Mouse (Mus musculus): ENCODE results near the gene Mpp2.

Mpp2 gene

DNA sequence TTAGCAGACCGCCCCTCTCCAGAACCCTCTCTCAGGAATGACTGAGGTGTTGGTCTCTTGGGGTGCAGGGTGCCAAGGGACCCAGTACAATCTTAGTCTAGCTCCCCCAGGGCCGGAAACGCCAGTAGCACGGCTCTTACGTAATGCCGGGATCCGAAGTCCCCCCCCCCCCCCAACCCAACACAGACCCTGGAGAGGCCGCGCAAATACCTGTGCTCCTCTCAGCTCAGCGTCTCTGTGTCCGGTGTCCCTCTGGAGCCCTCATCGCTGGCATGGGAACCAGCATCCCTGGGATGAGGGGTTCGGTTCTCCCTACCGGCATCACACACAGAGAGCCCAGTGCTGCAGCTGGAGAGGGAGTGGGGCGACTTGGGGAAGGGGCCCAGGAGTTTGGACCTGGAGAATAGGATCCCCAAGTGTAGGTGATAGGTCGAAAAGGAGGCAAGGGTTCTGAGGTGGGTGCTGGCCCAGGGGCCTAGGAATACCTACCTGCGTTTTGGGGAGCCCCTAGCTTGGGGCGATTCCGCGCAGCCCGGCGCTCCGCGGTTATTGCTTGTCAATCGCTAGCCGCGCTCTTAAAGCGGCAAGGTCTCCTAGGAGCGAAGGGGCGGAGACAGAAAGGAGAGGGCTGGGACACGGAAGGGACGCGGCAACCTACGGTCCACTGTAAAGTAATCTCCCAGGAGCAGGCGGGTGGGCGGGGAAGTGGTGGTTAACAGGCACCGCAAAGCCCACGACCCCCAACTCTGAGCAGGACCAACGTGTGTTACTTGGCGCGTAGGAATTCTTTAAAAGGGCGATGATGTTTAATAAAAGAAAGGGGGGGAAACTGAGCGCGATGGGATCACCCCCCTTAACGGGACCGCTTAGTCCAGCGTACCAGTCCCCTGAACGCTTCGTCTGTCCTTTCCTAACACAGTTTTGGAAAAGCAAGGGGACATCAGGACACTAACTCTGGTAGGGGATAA is at the start of gene Mpp2:
Gene Mpp2, minus strand, starts transcription at position 585 of the 968 bp plus-strand sequence.
- peak; percentile 79 for DNase-seq

DNA sequence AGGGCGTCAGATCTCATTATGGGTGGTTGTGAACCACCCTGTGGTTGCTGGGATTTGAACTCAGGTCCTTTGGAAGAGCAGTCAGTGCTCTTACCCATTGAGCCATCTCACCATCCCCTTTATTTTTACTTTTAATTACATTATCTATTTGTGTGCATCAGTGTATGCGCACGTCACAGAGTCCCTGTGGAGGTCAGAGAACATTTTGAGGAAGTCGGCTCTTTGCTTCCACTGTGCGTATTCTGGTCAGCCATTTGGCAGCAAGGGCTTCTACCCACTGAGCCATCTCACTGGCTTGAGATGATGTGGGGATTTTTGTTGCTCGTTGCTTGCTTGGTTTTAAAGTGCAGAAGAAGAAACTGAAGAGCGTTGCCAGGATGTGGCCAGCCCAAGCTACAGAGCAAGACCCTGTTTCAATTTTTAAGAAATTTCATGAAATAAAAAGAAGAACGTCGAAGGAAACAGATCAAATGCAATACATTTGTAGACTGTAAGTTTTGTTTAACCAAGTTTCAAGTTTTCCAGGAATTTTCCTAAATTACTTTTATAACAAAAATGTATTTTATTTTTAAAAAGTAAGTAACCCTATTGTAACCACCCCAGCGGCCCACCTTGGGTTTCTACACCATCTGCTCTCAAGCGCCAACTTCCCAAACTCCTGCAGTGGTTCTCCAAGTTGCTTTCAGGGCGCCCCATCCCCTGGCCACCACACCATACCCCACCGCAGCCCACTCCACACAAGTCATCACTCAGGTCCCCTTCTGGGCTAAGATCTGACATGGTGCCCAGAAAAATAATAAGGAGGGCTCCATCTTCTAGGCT is 49.5 kb upstream of the Mpp2 start:
- no peak for DNase-seq

DNA sequence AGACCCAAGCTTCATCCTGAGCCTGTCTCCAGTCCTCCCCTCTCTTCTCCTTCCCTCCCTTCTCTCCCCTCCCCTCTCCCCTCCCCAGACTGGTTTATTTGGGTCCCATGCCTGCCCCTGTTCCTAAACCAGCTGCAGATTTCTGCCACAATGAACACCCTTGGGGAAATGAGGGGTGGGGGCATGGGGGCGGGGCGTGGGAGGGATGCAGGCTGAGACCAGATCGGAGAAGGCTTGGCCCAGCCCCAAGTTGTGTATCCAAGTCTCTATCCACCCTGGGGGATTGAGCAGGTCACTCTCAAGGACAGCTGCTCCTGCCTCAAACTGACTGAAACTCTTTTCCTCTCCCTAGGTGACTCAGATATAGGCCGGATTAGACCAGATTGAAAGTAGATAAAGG is 46.2 kb upstream of the Mpp2 start:
- no peak for DNase-seq

DNA sequence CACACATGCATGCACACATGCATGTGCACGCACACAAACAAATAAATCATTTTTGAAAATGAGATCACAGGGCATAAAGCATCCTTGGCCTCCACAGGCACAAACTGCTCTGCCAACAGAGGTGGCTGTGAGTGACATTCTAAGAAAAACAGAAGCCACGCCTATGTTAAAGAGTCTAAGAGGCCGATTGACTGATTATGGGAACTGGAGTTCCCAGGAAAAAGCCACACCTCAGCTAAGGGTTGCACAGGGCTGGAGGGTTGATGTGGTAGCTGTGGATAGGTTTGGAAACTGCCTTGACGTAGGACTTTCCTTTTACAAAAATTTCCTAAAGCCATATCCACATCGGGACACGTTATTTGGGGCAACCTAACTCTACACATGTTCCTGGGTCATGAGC is 29.1 kb upstream of the Mpp2 start:
- DNase-seq: no peak

DNA sequence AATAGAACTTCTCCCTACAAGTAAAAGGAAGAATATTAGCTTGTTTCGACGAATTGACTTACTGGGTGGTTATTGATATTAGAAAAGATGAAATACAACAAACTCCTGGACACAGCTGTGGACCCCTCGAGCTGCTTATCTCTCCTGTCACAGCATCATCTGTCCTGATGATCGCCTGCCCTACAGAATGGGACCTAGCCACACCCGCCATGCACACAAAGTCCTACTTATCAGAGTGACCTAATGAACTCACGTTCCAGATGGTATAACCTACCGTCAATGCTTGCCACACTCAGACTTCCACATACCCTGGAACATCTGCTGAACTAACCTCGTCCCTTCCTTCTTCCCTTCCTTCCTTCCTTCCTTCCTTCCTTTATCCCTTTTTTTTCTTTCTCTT is 27.9 kb upstream of the Mpp2 start:
- no peak for DNase-seq

DNA sequence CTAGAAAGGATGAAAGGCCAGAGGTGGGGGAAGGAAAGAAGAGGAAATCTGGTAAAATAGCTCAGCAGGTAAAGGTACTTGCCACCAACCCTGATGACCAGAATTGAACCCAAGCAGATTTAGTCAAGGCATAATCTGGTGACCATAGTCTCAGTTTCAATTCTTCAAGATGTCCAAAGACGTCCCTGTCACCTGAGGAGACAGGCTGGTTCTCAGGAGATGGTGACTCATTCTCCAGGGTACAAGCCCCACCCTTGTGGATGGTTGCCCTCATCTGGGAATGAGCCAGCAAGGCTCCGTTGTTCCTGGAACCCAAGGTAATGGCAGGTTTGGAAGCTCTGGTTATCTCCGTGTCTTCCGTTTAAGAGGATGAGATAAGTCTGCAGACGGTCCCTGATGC is 23.3 kb upstream of the Mpp2 start:
- DNase-seq: no peak

DNA sequence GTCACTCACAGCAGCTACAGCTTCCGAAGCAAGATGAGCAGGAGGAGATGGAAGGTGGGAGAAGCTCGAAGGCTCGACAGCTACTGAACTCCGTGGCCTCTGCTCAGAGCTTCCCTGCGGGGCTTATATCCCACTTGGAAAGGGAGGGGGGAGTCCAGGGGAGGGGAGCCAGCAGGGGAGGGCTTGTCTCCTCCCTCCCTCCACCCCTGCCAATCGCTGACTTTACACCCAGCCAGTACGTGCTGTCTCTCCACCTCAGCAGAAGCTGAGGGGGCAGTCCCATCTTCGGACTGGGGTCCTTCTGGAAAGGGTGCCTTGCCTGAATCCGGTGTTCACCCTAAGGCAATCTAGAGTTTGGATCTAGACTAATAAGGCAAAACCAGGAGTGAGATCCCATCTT is 19.4 kb upstream of the Mpp2 start, which contains the start of gene Pyy:
Gene Pyy, minus strand, starts transcription at position 101 of the 400 bp plus-strand sequence.
- no peak for DNase-seq

DNA sequence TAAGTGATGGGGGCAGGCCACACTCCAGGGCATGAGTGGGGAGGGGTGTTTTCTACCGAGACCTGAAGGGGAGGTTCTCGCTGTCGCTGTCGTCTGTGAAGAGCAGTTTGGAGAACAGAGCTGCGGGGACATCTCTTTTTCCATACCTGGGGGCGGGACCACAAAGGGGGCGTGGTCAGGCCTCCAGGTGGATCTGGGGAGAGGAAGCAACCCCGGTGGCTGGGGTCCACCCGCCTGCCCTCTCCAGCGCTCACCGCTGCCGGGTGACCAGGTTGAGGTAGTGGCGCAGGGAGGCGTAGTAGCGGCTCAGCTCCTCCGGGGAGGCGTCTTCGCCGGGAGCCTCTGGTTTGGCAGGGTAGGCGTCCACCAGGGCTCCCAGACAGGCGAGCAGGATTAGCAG is 18.6 kb upstream of the Mpp2 start:
- no peak for DNase-seq

DNA sequence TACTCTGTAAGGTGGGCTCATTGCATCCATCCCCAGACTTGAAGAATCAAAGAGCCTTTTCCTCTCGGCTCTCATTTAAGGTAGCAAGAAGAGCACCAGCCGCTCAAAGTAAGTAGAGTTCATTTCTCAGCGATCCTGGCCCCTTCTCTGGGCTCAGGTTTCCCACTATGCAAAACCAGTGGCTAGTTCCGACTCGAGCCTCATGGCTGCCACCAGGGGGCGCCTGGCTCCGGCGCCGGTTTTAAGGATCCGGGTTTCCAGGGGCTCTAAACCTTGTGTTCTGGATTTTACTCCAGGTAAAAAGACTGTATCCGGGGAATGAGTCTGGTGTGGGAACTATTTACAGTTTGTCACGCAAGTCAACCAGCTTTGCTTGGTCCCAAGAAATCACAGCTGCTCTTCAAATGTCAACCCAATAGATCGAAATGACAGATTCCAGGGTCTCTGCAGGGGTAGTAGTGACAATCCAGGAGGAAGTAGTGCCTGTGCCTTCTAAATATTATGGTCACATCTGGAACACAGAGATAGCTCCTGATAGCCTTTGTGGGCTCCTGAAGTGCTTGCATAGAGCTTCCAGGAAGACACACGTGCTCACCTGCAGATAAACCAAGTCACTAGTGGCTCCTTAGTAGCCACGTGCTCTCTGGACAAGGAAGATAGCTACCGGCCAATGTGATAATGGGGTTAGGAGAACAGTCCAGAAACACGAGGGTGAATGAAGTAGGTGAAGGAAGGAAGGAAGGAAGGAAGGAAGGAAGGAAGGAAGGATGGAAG is 14.4 kb upstream of the Mpp2 start:
- no peak for DNase-seq

DNA sequence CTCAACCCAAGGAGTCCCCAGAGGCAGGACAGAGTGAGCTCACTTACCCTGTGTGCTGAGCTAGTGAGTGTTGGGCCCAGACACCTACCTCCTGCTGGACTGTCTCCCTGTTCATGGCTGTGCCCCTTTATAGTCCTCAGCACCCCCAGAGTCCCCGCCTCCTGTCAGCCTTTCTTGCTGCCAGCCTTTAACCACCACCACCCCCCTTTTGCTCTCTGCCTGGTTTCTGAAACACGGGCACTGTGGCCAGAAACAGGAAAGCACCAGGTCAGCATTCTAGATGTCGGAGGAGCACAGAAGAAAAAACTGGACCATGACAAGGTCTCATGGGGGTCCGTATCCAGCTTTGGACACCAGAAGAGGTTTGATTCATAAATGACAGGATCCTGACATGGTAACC is 12.9 kb upstream of the Mpp2 start, which contains the start of gene Ppy:
Gene Ppy, minus strand, starts transcription at position 101 of the 400 bp plus-strand sequence.
- no peak for DNase-seq

DNA sequence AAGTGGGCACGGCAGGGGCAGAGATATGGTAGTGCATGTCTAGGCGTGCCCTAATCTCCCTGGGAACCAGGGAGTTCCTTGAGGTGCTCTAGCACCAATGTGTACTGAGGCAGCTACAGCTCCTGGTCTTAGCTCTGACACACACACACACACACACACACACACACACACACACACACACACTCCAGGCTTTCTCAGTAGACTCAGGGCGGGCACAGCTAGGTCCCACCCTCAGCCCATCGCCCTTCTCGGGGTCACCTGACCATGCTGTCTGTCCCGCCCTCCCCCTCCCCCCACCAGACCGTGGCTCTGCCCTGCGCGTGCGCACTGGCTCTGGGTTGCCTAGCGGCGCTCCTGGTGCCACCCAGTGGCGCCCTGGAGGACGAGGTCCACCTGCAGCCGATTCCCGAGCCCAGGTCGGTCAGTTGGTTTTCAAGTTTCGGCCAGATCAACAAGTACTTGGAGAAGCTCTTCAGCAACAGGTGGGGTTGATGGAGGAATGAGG is 8.6 kb upstream of the Mpp2 start:
- peak; percentile 76 for DNase-seq

DNA sequence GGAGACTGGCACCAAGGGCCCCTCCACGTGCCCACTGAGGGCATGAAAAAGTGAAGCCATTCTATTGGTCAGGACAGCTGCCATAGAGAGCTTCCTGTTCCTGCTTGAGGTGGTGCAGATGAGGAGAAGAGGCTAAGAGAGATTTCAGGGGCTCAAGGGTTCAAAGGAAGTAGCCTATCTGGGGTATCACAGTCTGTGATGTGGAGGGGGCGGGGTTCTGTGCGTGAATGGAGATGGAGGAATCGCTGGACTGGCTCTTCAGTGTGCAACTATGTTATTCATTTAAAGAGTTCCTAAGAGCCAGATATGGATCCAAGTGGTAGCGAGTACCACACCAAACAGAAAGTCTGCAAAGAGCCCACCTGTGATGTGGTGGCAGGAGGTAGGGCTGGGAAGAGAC is 8.1 kb upstream of the Mpp2 start:
- DNase-seq: no peak

DNA sequence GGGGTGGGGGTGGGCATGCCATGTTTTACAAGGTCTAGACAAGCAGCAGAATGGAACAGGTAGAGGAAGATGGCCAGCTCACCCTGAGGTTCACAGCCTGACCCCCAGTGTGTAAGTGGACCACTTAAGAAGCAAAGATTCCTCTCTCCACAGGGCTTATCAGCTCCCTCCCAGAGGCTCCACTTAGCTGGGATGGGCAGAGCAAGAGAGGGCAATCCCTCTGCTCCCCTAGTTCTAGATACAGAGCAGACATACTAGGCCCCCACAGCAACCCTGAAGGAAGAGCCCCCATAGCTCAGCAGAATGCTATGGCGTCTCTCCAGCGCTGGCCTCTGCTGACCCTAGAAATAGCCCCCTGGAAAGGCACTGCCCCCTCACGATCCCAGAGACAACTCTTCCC is 7.4 kb upstream of the Mpp2 start:
- DNase-seq: no peak

DNA sequence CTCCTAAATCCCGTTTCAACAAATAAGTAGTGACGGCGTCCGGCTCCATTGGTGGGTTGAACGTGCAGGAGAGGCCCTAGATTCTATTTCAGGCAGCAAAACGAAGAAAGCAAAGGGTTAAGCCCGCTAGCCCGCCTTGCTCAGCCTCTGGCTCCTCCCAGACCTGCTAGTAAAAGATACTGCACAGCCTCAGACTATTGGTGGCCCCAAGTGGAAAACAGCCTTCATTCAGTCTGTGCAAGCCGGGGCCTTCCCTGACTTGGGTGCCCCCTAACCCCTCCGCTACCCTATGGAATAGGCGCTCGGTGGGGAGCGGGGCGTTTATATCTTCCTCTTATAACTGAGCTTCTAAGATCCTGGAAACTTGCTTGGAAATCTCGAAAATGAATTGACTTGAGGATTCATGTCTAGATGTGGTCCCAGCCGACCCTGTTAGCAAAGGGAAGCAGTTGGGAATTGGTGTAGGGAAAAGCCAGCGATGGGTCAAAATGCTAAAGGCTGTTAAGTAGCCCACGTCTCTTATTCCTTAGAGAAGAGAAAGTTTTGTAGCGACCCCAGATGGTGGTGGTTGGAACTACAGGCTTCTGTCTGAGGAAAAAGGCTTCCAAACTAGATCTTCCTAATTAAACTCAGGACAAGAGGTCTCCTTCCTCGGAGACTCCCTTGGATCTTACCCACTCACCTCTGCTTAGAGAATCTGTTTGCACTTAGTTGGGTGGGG is 933 bp upstream of the Mpp2 start:
- peak; percentile 62 for DNase-seq

DNA sequence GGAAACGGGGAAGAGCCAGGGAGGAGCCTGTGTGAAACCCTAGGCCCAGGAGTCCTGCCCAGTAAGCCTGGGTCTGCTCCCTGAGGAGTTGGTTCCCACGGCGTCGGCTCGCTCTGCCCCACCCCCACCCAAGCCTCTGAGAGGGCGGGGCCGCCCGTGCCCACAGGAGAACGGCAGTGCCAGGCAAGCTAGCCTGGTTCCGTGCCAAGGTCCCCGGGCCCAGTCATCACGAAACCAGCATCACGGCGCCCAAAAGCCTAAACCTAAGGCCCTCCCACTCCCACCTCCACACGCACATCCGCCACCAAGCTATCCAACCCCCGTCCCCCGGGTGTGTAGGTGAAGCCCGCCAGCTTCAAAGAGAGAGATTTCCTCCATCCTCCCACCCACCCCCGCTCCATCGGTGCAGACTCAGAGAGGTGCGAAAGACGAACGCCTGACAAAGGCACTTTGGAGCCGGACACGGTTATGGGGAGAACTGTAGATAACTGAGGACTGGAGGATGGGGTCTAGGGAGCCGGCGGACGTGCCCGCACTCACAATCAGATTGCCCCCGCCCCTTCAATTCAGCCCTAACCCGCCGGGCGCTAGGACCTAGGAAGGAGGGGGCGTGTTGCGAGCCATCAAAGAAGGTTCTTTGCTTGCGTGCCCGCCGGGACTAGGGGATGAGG is 1.1 kb downstream of the Mpp2 start:
- DNase-seq: peak; percentile 80

DNA sequence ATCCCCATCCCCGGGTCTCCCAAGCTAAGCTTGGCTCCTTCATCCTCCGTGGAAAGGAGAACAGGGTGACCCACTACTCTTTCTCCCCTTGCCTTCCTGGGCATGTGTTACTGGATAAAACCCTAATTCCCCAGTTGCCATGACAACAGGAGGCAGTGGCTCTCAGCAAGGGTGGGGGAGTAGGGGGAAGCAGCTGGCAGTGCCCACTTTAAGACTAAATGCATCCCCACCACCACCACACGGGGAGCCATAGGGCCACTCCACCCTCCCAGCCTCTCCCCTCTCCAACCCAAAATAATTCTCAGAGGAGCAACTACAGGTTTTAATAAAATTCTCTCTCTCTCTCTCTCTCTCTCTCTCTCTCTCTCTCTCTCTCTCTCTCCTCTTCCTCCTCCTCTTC is 2.0 kb downstream of the Mpp2 start:
- no peak for DNase-seq

DNA sequence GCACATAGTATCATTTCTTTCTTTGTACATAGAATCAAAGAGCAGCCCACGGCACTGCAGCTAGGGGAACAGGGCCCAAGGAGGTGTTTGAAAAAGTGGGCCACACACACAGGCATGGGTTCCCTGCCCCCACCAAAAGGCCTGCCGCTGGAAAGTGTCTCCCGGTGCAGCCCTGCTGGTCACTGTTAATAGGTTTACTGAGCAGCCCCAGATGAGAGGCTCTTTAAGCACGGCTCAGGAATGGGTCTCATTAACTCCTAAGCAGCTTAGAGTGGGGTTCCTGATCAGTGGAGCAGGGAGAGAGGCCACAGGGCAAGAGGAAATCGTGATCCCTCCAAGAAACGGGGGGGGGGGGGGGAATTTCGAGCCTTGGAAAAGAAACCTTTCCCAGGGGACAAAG is 4.2 kb downstream of the Mpp2 start:
- no peak for DNase-seq

DNA sequence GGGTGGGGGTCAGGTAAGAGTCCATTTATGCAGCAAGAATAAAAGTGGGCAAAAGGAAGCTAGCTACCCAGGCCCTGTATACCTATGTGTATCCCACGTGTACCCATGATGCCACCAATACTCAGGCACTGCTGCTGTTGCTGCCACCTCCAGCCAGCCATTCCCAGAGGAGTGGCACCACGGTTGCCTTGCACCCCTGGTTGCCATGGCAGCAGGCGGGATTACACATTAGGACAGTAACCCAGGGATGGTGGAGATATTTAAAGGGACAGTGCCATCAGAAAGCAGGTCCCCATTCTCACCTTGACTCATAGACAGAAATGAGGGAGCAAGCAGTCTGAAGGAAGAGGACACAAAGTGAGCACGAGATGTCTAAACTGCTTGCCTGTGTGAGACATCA is 5.1 kb downstream of the Mpp2 start:
- DNase-seq: no peak

DNA sequence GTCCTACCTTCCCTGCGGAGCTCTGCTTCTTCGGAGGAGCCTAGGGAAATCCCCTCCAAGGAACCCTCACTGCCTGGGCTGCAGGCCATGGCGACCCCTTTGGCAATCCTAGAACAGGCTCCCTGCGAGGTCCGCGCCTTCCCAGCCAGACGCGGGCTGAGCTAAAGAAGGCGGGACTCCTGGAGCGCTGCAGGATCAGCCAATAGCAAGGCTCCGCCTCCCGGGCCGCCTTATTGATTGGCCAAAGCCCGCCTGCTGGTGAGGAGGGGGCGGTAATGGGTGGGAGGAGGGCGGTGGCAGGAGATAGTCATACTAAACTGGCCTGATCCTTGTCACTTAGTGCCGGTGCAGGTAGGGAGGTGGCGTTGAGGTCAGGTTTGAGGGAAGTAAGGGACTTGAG is 6.0 kb downstream of the Mpp2 start:
- DNase-seq: peak; percentile 59

DNA sequence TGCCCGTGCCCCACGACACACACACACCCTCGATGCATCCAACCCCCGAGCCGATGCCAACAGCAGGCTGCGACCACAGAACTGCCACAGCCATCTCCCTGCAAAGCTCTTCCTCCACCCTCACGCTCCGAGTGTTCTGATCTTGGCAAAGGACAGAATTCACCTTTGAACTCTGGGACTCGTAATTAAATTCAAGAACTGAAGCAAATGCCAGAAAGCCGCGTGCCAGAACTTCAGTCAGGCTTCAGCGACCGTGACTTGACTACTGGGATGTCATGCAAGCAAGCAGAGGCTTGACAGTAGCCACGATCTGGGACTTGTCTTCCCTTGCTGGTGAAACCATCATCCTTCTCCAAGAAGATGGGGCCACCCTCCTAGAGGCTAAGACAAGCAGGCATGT is 14.6 kb downstream of the Mpp2 start:
- no peak for DNase-seq

DNA sequence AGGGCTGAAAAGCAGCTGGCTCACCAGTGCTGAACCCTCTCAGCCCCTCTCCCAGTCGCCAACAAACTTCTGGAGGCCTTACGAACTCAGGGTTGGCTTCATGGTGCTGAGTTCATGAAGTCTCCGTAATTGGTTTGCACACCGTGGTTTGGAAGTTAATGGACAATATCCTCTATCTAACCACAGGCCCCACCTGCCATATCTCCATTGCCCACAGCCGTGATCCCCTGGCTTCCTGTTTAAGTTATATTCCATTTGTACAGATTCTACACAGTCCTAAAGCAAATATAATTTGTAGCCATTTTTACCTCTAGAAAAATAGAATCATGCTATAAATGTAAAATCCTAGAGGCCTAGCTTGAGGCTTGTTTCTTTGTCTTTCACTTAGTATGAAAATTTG is 15.6 kb downstream of the Mpp2 start:
- no peak for DNase-seq

DNA sequence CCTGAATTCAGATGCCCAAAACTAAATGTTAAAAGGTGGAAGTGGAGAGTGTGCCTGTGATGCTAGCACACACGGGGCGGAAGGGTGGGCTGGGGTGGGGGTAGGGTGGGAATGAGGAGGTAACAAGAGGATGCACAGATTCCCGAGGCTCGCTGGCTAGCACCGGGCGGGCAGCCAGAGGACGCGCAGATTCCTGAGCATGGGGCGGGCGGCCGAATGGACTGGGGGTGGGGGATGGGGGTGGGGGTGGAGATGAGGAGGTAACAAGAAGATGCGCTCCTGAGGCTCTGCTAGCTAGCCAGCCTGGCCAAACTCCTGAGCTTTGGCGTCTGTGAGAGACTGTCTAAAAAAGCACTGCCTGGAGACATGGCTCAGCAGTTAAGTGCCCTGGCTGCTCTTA is 17.9 kb downstream of the Mpp2 start:
- no peak for DNase-seq

Data from cerebellum, adult 9-11 months (tissue).